Mouse (Mus musculus) heart, embryonic 11.5 days (tissue): ENCODE measurements at regions not wholly inside any gene's neighbourhood (a gene's known extent, or its start where the extent isn't known, plus 50 kb on each side); places are given as distances from the start of the nearest gene placed in this dataset.

Experiments used
- ATAC-seq: fragments of 200-750 bp; cut with Nextera tagmentation; replicated peaks from 2 replicates; pipeline ENCODE4 v1.8.0; 2017; ENCODE audit warnings: moderate library complexity; ENCODE audit not compliant: insufficient number of reproducible peaks, low FRiP score, low TSS enrichment
- H3K27ac ChIP-seq: fragments of 300-500 bp; sonication (generic); 2 replicates; pipeline ENCODE4 v1.5.1; 2014; ENCODE audit warnings: mild to moderate bottlenecking, low read depth, low read length
- H3K27me3 ChIP-seq: fragments of 300-500 bp; sonication (generic); 2 replicates; pipeline ENCODE4 v1.6.1; 2014; ENCODE audit warnings: mild to moderate bottlenecking, low read length, mixed read lengths; ENCODE audit not compliant: control insufficient read depth, insufficient read depth
- H3K36me3 ChIP-seq: fragments of 300-500 bp; sonication (generic); 2 replicates; pipeline ENCODE4 v1.6.1; 2014; ENCODE audit warnings: mild to moderate bottlenecking, low read length, moderate library complexity, mixed read lengths; ENCODE audit not compliant: control insufficient read depth, insufficient read depth
- H3K4me1 ChIP-seq: fragments of 300-500 bp; sonication (generic); 2 replicates; pipeline ENCODE4 v1.6.1; 2014; ENCODE audit warnings: low read length; ENCODE audit not compliant: control insufficient read depth, insufficient read depth
- H3K4me2 ChIP-seq: fragments of 300-500 bp; sonication (generic); 2 replicates; pipeline ENCODE4 v1.6.1; 2014; ENCODE audit warnings: mild to moderate bottlenecking, moderate library complexity
- H3K4me3 ChIP-seq: fragments of 300-500 bp; sonication (generic); 2 replicates; pipeline ENCODE4 v1.5.1; 2014; ENCODE audit warnings: low read depth, low read length
- H3K9ac ChIP-seq: fragments of 300-500 bp; sonication (generic); 2 replicates; pipeline ENCODE4 v1.6.1; 2014; ENCODE audit warnings: mild to moderate bottlenecking, low read depth, low read length, moderate library complexity
- H3K9me3 ChIP-seq: fragments of 300-500 bp; sonication (generic); replicated peaks from 2 replicates; pipeline ENCODE4 v1.6.1; 2016; ENCODE audit warnings: low read length; ENCODE audit not compliant: control insufficient read depth
- WGBS: fragments of 180-500 bp; shearing (Covaris S2); extraction: QIAGEN DNeasy Blood & Tissue Kit; methylation state at CpG from one replicate; pipeline ENCODE4 v1.1.7; 2014; ENCODE audit not compliant: insufficient replicate concordance; 5-methylcytosine and 5-hydroxymethylcytosine counted together

DNA sequence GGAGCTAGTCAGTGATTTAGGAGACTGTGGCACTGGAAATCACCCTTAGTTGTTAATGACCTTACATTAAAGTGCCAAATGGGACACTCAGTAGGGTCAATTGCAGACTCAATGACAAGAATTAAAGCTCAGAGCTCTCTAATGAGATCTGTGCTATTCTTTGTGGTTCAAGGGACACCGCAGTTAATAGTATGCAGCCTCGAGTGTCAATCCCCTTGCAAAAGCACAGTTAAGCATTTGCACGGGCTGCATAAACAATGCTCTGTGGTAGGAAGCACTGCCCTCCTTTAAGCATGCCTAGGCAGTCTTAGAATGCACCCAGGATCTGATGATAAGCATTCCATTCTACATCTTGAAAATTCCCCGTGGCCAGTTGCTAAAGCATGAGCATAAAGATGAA is 221.5 kb downstream of the Nova1 start:
- Histone ChIP-seq H3K27ac (no peak overlapping the region), H3K4me1 (no peaks in the 10 kb centered on the region), H3K27me3 (no peaks in the 10 kb centered on the region), H3K36me3 (no peaks in the 10 kb centered on the region), H3K9ac (no peak overlapping the region), H3K9me3 (no peaks in the 10 kb centered on the region), H3K4me3 (no peak overlapping the region), H3K4me2 (no peak overlapping the region)
- ATAC-seq = no peak
- 31% methylated on average over 4 of the region's 4 CpGs for WGBS

DNA sequence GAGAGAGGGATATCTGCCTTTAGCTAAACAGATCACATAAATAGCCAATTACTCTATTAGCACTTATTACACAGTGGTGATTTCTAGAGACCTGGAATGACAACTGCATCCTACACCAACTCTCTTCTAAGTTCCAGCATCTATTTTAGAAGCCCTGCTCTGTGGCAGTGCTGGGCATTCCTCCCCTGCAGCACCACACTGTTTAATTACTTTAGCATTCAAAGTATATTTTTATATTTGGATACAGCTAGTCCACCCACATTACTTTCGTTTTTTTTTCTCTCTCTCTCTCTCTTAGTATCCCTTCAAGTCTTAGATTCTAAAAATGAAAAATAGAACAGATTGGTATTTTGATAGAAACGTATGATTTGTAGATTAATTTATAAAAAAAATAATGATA is 250.1 kb downstream of the Nova1 start:
- Histone ChIP-seq H3K9ac (no peak overlapping the region), H3K4me2 (no peak overlapping the region), H3K4me3 (no peak overlapping the region), H3K4me1 (no peaks in the 10 kb centered on the region), H3K9me3 (no peaks in the 10 kb centered on the region), H3K27ac (no peak overlapping the region), H3K27me3 (no peaks in the 10 kb centered on the region), H3K36me3 (no peaks in the 10 kb centered on the region)
- 59% methylated on average over 2 of the region's 2 CpGs for WGBS
- no peak for ATAC-seq

DNA sequence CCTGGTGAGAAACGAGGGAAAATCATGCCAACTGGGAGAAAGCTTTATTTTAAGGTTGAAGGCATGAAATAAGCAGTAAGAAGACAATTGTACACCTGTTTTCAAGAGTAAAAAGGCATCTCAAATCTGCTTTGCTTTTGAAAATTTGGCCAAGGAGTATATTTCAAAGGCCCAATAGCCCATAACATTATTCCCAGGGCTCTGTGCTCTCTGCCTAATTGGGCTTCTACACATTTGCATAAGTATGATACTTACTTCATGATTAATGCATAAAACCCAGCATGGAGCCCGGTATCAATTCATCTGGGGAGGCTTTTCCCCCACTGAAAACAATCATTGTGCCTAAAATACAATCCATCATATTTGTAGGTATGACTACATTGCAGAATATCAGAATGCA is 252.4 kb downstream of the Nova1 start:
- Histone ChIP-seq H3K4me1 (no peaks in the 10 kb centered on the region), H3K27me3 (no peaks in the 10 kb centered on the region), H3K9me3 (no peaks in the 10 kb centered on the region), H3K4me3 (no peak overlapping the region), H3K36me3 (no peaks in the 10 kb centered on the region), H3K27ac (no peak overlapping the region), H3K9ac (no peak overlapping the region), H3K4me2 (no peak overlapping the region)
- no peak for ATAC-seq
- WGBS = 59% methylated on average over 2 of the region's 2 CpGs

DNA sequence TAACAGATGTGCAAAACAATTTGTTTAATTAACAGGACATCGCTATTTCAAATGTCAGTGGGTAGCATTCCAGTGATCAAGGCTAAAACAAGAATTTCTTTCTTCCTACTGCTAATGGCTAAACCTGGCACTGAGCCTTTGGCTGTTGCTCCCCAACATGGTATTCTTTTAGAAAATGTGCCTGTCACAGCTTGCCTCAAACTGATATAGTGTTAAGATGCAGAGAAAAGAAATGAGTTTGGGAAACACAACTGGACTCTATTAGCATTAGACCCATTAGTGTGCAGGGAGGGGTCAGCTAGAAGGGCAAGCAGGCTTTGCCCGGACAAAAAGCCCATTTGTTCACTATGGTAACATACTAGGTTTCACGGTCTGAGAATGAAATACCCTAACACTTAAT is 297.8 kb downstream of the Nova1 start:
- Histone ChIP-seq H3K9ac (no peak overlapping the region), H3K4me1 (no peaks in the 10 kb centered on the region), H3K27ac (no peak overlapping the region), H3K36me3 (no peaks in the 10 kb centered on the region), H3K9me3 (no peaks in the 10 kb centered on the region), H3K27me3 (no peaks in the 10 kb centered on the region), H3K4me3 (no peak overlapping the region), H3K4me2 (no peak overlapping the region)
- ATAC-seq = no peak
- 68% methylated on average over 3 of the region's 3 CpGs for WGBS

DNA sequence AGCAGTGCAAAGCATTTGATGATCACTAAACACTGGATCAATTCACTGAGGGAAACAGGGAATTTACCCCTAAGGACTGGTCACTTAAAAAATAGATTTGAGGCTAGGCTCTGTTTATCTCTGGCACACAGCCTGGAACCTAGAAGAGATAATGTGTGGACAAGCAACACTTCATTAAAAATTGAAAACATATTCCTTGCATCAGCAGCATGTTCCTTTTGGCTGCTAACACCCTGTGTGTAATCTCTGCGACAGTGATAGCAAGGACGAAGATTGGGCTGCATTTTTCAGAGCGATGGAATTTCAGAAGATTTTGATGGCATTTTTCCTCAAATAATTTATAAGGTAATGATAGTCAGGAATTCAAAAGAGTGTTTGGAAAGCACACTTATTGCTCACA is 310.9 kb downstream of the Nova1 start:
- no peak overlapping the region for H3K4me3 ChIP-seq
- ATAC-seq = no peak
- no peak overlapping the region for H3K27ac ChIP-seq
- H3K4me2 ChIP-seq = no peak overlapping the region
- 70% methylated on average over 3 of the region's 3 CpGs for WGBS
- no peak overlapping the region for H3K9ac ChIP-seq
- no peaks in the 10 kb centered on the region for H3K4me1 ChIP-seq
- no peaks in the 10 kb centered on the region for H3K9me3 ChIP-seq
- no peaks in the 10 kb centered on the region for H3K36me3 ChIP-seq
- H3K27me3 ChIP-seq = no peaks in the 10 kb centered on the region

DNA sequence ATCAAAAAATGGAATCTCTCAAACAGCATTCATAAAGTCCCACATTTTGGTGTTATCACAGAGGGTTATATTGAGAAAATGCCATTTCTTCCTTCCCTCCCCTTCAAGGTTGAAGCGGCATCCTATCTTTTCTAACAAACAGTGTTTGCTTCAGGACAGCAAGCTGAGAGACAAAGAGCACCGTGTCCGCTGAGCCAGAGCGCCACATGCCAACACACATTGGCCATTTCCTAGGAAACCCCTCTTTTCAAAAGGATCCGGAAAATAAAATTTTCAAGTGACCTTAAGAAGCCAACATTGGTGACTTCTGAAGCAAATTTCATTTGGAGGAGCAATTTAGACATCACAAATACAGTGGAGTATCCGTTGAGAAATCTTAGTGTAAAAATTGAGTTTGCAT is 326.3 kb downstream of the Nova1 start:
- no peak for ATAC-seq
- WGBS = 84% methylated on average over 6 of the region's 6 CpGs
- Histone ChIP-seq H3K4me1 (no peaks in the 10 kb centered on the region), H3K9ac (no peak overlapping the region), H3K36me3 (no peaks in the 10 kb centered on the region), H3K27me3 (no peaks in the 10 kb centered on the region), H3K27ac (no peak overlapping the region), H3K4me2 (no peak overlapping the region), H3K4me3 (no peak overlapping the region), H3K9me3 (no peaks in the 10 kb centered on the region)

DNA sequence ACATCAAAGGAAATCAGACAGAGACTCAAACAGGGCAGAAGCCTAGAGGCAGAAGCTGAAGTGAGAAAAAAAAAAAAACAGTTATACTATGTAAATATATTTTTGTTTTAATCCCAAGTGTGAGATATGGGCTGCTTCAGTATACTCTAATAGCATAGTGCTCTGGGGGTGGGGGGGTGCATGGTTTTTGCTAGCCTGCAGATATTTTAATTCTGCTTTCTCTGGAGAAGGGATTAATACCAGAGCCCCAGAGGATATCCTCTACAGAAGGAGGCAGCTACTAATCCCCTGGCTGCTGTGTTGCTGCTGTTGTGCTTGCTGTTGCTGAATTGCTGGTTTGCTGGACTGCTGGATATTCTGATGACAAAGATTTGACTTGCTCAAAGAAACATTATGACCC is 367.8 kb downstream of the Nova1 start:
- ATAC-seq = no peak
- no peaks in the 10 kb centered on the region for H3K27me3 ChIP-seq
- H3K4me1 ChIP-seq = no peaks in the 10 kb centered on the region
- no peak overlapping the region for H3K27ac ChIP-seq
- no peak overlapping the region for H3K4me2 ChIP-seq
- no peak overlapping the region for H3K4me3 ChIP-seq
- H3K9ac ChIP-seq = no peak overlapping the region
- H3K9me3 ChIP-seq = no peaks in the 10 kb centered on the region
- no peaks in the 10 kb centered on the region for H3K36me3 ChIP-seq

DNA sequence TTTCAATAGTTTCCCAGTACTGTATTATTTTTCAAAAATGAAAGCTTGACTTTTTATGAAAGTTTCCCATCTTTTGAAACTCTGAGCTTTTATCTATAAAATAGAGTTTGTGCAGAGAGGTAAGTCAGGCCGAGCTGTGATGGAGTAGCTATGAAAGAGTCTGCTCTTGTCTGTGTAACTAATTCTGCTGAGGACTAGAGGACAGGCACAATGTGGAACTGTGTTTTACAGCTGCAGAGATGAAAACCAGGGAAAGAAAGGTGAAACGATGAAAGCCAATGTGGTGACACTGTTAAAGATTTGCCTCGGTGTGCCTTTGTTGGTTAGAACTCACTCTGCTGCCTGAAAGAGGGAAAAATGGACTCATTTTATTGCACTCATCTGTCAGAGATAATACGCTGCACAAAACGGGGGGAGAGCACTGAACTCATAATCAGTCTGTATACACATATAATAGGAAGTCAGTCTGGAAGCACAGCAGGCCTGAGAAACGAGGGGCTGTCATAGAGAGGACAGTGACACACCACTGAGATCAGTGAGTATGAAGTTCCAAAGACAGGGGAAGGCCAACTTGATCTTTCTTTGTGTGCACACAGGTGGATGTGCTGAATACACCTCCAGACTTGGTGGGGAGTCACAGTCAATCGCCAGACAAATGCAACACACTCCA is 373.9 kb downstream of the Nova1 start:
- H3K4me1 ChIP-seq = no peaks in the 10 kb centered on the region
- no peak overlapping the region for H3K4me2 ChIP-seq
- no peaks in the 10 kb centered on the region for H3K36me3 ChIP-seq
- no peaks in the 10 kb centered on the region for H3K9me3 ChIP-seq
- H3K27me3 ChIP-seq = no peaks in the 10 kb centered on the region
- no peak overlapping the region for H3K4me3 ChIP-seq
- ATAC-seq = no peak
- no peak overlapping the region for H3K27ac ChIP-seq
- no peak overlapping the region for H3K9ac ChIP-seq
- 76% methylated on average over 7 of the region's 7 CpGs for WGBS

DNA sequence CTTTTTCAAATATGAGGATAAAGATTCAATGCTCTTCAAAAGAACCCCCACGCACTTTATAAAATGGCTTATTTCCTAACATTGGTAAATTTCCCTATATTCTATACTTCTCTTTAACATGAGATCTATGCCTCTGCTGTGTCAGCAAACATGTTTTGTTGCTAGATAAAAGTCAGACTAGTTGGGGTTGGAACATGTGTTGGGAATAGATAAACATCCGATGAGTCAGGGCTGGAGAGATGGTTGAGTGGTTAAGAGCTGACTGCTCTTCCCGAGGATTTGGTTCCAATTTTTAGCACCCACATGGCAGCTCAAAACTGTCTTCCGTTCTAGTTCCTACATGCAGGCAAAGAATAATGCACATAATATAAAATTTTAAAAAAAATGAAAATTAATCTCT is 399.1 kb downstream of the Nova1 start:
- peak; percentile 77 for ATAC-seq
- H3K27ac ChIP-seq = no peak overlapping the region
- H3K36me3 ChIP-seq = no peaks in the 10 kb centered on the region
- no peak overlapping the region for H3K9ac ChIP-seq
- no peak overlapping the region for H3K4me2 ChIP-seq
- no peaks in the 10 kb centered on the region for H3K27me3 ChIP-seq
- no peaks in the 10 kb centered on the region for H3K9me3 ChIP-seq
- no peak overlapping the region for H3K4me3 ChIP-seq
- WGBS = 76% methylated on average over 4 of the region's 4 CpGs
- no peaks in the 10 kb centered on the region for H3K4me1 ChIP-seq
